Mouse (Mus musculus): ENCODE data around the gene Gm3033.
"Not testable (repeated sequence)": the region's sequence is repeated elsewhere in the genome, so short reads cannot be mapped to it uniquely, and the experiment has no call there.

DNA sequence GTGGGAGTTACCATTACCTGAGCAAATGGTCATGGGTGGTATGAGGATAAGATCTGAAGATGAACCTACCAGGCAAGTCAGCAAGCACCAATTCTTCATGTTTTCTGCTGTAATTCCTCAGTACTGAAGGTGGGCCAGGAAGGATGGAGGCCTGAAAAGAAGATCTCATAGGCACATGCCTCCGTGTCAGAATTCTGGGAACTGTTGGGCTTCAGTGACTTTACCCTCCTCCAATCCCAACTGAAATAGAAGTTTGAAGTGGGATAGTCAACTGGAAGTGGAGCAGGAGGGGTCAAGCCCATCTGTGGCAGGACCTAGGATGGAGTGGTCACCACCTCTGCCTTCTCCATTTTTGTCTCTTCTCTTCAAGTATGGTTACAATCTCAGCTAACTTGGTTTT lies 37.8 kb downstream of the Gm3033 start, which contains the start of gene Gm2916:
- TF ChIP-seq POLR2A (IDR thresholded peaks at IDR 0.05; ENCODE audit: control insufficient read depth, low read depth, low read length); CTCF (IDR thresholded peaks at IDR 0.05; ENCODE audit: control insufficient read depth, insufficient read depth, insufficient replicate concordance, low read depth, low read length): not testable (repeated sequence)
